Mouse (Mus musculus) CH12.LX (cell line): Measurements from ENCODE around the gene Cytl1. TPM values are rescaled to one million over a fixed set of nuclear protein-coding genes. Genes with fewer than 3 reads are reported as not detected.
A peak's percentile ranks its signal among the peaks of the same experiment; 100 is the strongest.

Experiments
- DNase-seq: peaks from one replicate; pipeline ENCODE4 v3.0.0-alpha.2; 2013; ENCODE audit errors: extremely low read depth
- H3K27ac ChIP-seq: 2 replicates; pipeline ENCODE4 v1.5.1; 2012; ENCODE audit warnings: low read depth, mild to moderate bottlenecking, control low read depth, moderate library complexity; ENCODE audit not compliant: insufficient read depth
- H3K27me3 ChIP-seq: replicated peaks from 2 replicates; pipeline ENCODE3; 2012; ENCODE audit warnings: inconsistent platforms
- H3K36me3 ChIP-seq, 2 experiments: replicated peaks in 1 of 2; 2 replicates each; pipeline versions ENCODE3 to v1.6.1; 2012; ENCODE audit warnings: inconsistent platforms in 1 of 2, low read length in 1 of 2, mild to moderate bottlenecking in 1 of 2, mixed read lengths in 1 of 2, moderate library complexity in 1 of 2; ENCODE audit not compliant: control insufficient read depth in 1 of 2, insufficient read depth in 1 of 2
- H3K4me1 ChIP-seq, 2 experiments: 2 replicates each; pipeline ENCODE4 v1.6.1; 2012; ENCODE audit warnings: inconsistent platforms in 1 of 2, moderate library complexity in 1 of 2; ENCODE audit not compliant: insufficient read depth in 2 of 2, control insufficient read depth in 1 of 2
- H3K4me2 ChIP-seq: 2 replicates; pipeline ENCODE4 v1.6.1; 2012; ENCODE audit warnings: low read depth, mild to moderate bottlenecking, control low read depth; ENCODE audit not compliant: poor library complexity, insufficient read depth, severe bottlenecking
- H3K4me3 ChIP-seq, 3 experiments: fragments of 150-350 bp in 1 of 3; sonication (generic) in 1 of 3; replicated peaks in 1 of 3; 2 replicates each; pipeline versions ENCODE3 to v1.5.1; 2011 to 2012; ENCODE audit warnings: low read depth in 2 of 3, low read length in 2 of 3, mild to moderate bottlenecking in 2 of 3, moderate library complexity in 2 of 3, control low read depth in 1 of 3, improper control_type of control experiment in 1 of 3, inconsistent platforms in 1 of 3, mixed read lengths in 1 of 3; ENCODE audit not compliant: poor library complexity in 1 of 3
- H3K79me2 ChIP-seq: replicated peaks from 2 replicates; pipeline ENCODE4 v1.6.1; 2012; ENCODE audit warnings: mild to moderate bottlenecking, moderate library complexity; ENCODE audit not compliant: control insufficient read depth, poor library complexity, insufficient read depth, severe bottlenecking; ENCODE audit errors: extremely low read depth
- H3K9ac ChIP-seq: 2 replicates; pipeline ENCODE4 v1.6.1; 2012; ENCODE audit warnings: low read depth, mild to moderate bottlenecking, control low read depth, moderate library complexity; ENCODE audit not compliant: insufficient read depth
- H3K9me3 ChIP-seq: replicated peaks from 2 replicates; pipeline ENCODE3; 2012; ENCODE audit warnings: low read length, inconsistent platforms, mixed read lengths
- CHD1 ChIP-seq: IDR thresholded peaks from 2 replicates; pipeline ENCODE4 v1.6.1; 2012; ENCODE audit warnings: low read depth, low read length, improper control_type of control experiment, inconsistent platforms
- CTCF ChIP-seq, 2 experiments: IDR thresholded peaks in 1 of 2; conservative IDR thresholded peaks in 1 of 2; 2 replicates each; pipeline ENCODE4 v1.5.1; 2011 to 2012; ENCODE audit warnings: low read depth in 2 of 2, low read length in 2 of 2, improper control_type of control experiment in 1 of 2, inconsistent platforms in 1 of 2, mild to moderate bottlenecking in 1 of 2, moderate library complexity in 1 of 2
- E2F4 ChIP-seq: IDR thresholded peaks from 2 replicates; pipeline ENCODE4 v1.6.1; 2011; ENCODE audit warnings: low read depth, low read length, improper control_type of control experiment; ENCODE audit not compliant: insufficient replicate concordance
- ELF1 ChIP-seq: IDR thresholded peaks from 2 replicates; pipeline ENCODE4 v1.6.1; 2014; ENCODE audit warnings: low read depth, mild to moderate bottlenecking, inconsistent platforms, low read length, improper control_type of control experiment
- EP300 ChIP-seq: IDR thresholded peaks from 2 replicates; pipeline ENCODE4 v1.6.1; 2011; ENCODE audit warnings: low read length, improper control_type of control experiment
- GABPA ChIP-seq: IDR thresholded peaks from 2 replicates; pipeline ENCODE4 v1.6.1; 2012; ENCODE audit warnings: low read depth, low read length, improper control_type of control experiment, inconsistent platforms; ENCODE audit not compliant: insufficient replicate concordance
- HCFC1 ChIP-seq: IDR thresholded peaks from 2 replicates; pipeline ENCODE4 v1.6.1; 2012; ENCODE audit warnings: low read depth, mild to moderate bottlenecking, inconsistent platforms, low read length, improper control_type of control experiment
- IRF4 ChIP-seq: IDR thresholded peaks from 2 replicates; pipeline ENCODE4 v1.6.1; 2014; ENCODE audit warnings: low read depth, mild to moderate bottlenecking, inconsistent platforms, low read length, improper control_type of control experiment
- JUND ChIP-seq: conservative IDR thresholded peaks from 2 replicates; pipeline ENCODE4 v1.6.1; 2011; ENCODE audit warnings: low read depth, low read length, improper control_type of control experiment
- KAT2A ChIP-seq: IDR thresholded peaks from 2 replicates; pipeline ENCODE4 v1.6.1; 2012; ENCODE audit warnings: low read length, improper control_type of control experiment, inconsistent platforms; ENCODE audit not compliant: insufficient replicate concordance
- MAX ChIP-seq: IDR thresholded peaks from 2 replicates; pipeline ENCODE4 v1.6.1; 2011; ENCODE audit warnings: low read length, improper control_type of control experiment
- MAZ ChIP-seq: IDR thresholded peaks from 2 replicates; pipeline ENCODE4 v1.6.1; 2012; ENCODE audit warnings: low read depth, mild to moderate bottlenecking, inconsistent platforms, low read length, improper control_type of control experiment, moderate library complexity
- NELFE ChIP-seq: IDR thresholded peaks from 2 replicates; pipeline ENCODE4 v1.6.1; 2011; ENCODE audit warnings: low read depth, low read length, improper control_type of control experiment
- NRF1 ChIP-seq: IDR thresholded peaks from 2 replicates; pipeline ENCODE4 v1.6.1; 2014; ENCODE audit warnings: low read depth, mild to moderate bottlenecking, inconsistent platforms, low read length, improper control_type of control experiment, moderate library complexity
- PAX5 ChIP-seq: IDR thresholded peaks from 2 replicates; pipeline ENCODE4 v1.6.1; 2012; ENCODE audit warnings: low read length, inconsistent platforms, mixed read lengths
- POLR2A ChIP-seq: IDR thresholded peaks from 2 replicates; pipeline ENCODE4 v1.6.1; 2011; ENCODE audit warnings: low read depth, mild to moderate bottlenecking, improper control_type of control experiment, low read length
- RAD21 ChIP-seq: IDR thresholded peaks from 2 replicates; pipeline ENCODE4 v1.6.1; 2011; ENCODE audit warnings: low read depth, mild to moderate bottlenecking, low read length, improper control_type of control experiment, moderate library complexity
- RCOR1 ChIP-seq: conservative IDR thresholded peaks from 2 replicates; pipeline ENCODE4 v1.6.1; 2012; ENCODE audit warnings: low read depth, mild to moderate bottlenecking, inconsistent platforms, low read length, improper control_type of control experiment
- SIN3A ChIP-seq: IDR thresholded peaks from 2 replicates; pipeline ENCODE4 v1.6.1; 2012; ENCODE audit warnings: low read length, improper control_type of control experiment, inconsistent platforms
- TCF12 ChIP-seq: IDR thresholded peaks from 2 replicates; pipeline ENCODE4 v1.6.1; 2014; ENCODE audit warnings: low read depth, mild to moderate bottlenecking, inconsistent platforms, low read length, improper control_type of control experiment
- UBTF ChIP-seq: IDR thresholded peaks from 2 replicates; pipeline ENCODE4 v1.6.1; 2012; ENCODE audit warnings: low read depth, mild to moderate bottlenecking, inconsistent platforms, low read length, improper control_type of control experiment, moderate library complexity
- USF1 ChIP-seq: IDR thresholded peaks from 2 replicates; pipeline ENCODE4 v1.6.1; 2014; ENCODE audit warnings: low read depth, mild to moderate bottlenecking, inconsistent platforms, low read length, improper control_type of control experiment
- ZC3H11A ChIP-seq: IDR thresholded peaks from 2 replicates; pipeline ENCODE4 v1.6.1; 2012; ENCODE audit warnings: low read depth, mild to moderate bottlenecking, inconsistent platforms, low read length, improper control_type of control experiment
- dilution Hi-C: fragments of 300-500 bp; cut with MboI; formaldehyde crosslinking; loops from 2 replicates; pipeline ENCODE4 v1.14.3; 2020; ENCODE audit warnings: low sequenced_read_pairs; ENCODE audit not compliant: extremely low pct_unique_long_range_greater_than_20kb, extremely low pct_ligation_motif_present
- in situ Hi-C: fragments of 300-500 bp; cut with MboI; formaldehyde crosslinking; loops from 3 replicates; pipeline ENCODE4 v1.14.3; 2019; ENCODE audit warnings: low sequenced_read_pairs, low pct_ligation_motif_present, low pct_unique_long_range_greater_than_20kb, mixed read lengths
- polyA plus RNA-seq: library from polyadenylated mRNA; unstranded; fragments of >175 nt; gene quantifications from 2 replicates; pipeline ENCODE4 v1.2.1, GENCODE M21; 2012; ENCODE audit warnings: low read depth; ENCODE audit not compliant: insufficient read length
- total RNA-seq, 2 experiments: library from RNA; depleted of rRNA; stranded (reverse); fragments of 300-350 nt in 1 of 2; fragments of >200 nt in 1 of 2; gene quantifications; 2 replicates each; pipeline ENCODE4 v1.2.3; 2012 to 2014

Cytl1 gene
- total and polyA plus RNA-seq, 3 experiments, result not detected

DNA sequence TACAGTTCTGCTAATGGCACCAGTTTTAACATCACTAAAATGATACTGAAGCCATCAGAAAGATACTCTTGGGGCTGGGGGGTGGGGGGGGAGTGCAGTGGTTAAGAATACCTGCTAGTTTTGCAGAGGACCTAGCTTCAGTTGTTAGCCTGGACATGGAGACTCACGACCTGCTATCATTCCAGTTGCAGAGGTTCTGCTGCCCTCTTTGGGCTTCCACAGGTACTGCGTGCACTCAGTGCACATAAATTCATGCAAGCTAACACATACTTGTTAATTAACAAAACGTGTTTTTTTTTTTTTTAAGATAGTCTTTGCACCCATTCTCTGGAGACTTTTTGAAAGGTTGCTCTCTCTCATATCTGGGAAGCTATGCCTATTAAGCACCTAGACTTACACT lies 27.2 kb upstream of the Cytl1 start:
- Histone ChIP-seq H3K9me3 (peaks cover 16% of the 10 kb centered on the region), H3K79me2 (no peaks in the 10 kb centered on the region), H3K9ac (no peak overlapping the region), H3K4me3 (no peak overlapping the region), H3K27ac (no peak overlapping the region), H3K36me3 (no peaks in the 10 kb centered on the region), H3K4me1 (no peaks in the 10 kb centered on the region), H3K4me2 (no peak overlapping the region), H3K27me3 (peaks cover 41% of the 10 kb centered on the region)
- no peak for TF ChIP-seq NELFE
- peak; percentile 23 for TF ChIP-seq RAD21
- TF ChIP-seq CTCF (conservative IDR thresholded peaks at IDR 0.05 in 1 of 2, IDR thresholded peaks at IDR 0.05 in 1 of 2; ENCODE audit: low read depth in 2 of 2, low read length in 2 of 2), result peak; percentile 10 to 34; a peak in 1 of 4 replicates
- in situ Hi-C loops (no loop called here), dilution Hi-C loops (no loop called here)
- DNase-seq, result peak; percentile 2

DNA sequence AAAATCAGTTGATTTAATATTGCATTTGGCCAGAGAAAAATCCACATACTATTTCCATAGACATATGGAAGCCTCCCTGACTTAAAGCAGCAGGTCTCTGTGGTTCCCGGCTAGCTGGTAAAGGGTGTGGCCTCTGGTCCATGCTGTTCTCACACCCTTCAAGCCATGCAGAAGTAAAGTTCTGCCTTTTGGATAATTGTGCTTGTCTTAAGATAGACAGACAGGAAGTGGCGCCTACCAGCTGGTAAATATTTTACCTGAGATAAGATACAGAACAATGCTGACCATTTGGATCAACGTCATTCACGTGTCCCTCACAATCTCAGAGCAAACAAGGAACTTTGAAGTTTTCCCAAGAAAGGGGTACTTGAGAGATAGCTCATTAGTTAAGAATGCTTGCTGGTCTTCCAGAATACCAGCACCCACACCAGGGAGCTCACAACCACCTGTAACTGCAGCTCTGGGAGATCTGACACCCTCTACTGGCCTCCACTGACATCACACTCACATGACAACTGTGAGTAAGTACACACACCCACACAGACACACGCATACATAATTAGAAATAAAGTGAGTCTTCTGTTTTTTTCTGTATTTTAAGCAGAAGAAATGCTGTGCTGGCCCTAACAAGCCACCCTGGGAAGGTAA lies 25.9 kb upstream of the Cytl1 start:
- H3K4me1 ChIP-seq, result peaks cover 0 to 4% of the 10 kb centered on the region in 2 experiments; a peak in 1 of 4 replicates
- in situ Hi-C loops (no loop called here), dilution Hi-C loops (no loop called here)
- TF ChIP-seq NRF1, result no peak
- no peak for TF ChIP-seq POLR2A
- no peak for TF ChIP-seq ZC3H11A
- TF ChIP-seq CHD1, result no peak
- no peak for TF ChIP-seq KAT2A
- no peak for TF ChIP-seq ELF1
- no peak for TF ChIP-seq UBTF
- TF ChIP-seq E2F4, result no peak
- H3K4me2 ChIP-seq, result no peak overlapping the region
- no peak overlapping the region for H3K27ac ChIP-seq
- no peak for DNase-seq
- no peaks in the 10 kb centered on the region for H3K36me3 ChIP-seq
- peaks cover 16% of the 10 kb centered on the region for H3K9me3 ChIP-seq
- H3K9ac ChIP-seq, result no peak overlapping the region
- H3K27me3 ChIP-seq, result peaks cover 49% of the 10 kb centered on the region
- H3K4me3 ChIP-seq, result no peak overlapping the region
- H3K79me2 ChIP-seq, result no peaks in the 10 kb centered on the region

DNA sequence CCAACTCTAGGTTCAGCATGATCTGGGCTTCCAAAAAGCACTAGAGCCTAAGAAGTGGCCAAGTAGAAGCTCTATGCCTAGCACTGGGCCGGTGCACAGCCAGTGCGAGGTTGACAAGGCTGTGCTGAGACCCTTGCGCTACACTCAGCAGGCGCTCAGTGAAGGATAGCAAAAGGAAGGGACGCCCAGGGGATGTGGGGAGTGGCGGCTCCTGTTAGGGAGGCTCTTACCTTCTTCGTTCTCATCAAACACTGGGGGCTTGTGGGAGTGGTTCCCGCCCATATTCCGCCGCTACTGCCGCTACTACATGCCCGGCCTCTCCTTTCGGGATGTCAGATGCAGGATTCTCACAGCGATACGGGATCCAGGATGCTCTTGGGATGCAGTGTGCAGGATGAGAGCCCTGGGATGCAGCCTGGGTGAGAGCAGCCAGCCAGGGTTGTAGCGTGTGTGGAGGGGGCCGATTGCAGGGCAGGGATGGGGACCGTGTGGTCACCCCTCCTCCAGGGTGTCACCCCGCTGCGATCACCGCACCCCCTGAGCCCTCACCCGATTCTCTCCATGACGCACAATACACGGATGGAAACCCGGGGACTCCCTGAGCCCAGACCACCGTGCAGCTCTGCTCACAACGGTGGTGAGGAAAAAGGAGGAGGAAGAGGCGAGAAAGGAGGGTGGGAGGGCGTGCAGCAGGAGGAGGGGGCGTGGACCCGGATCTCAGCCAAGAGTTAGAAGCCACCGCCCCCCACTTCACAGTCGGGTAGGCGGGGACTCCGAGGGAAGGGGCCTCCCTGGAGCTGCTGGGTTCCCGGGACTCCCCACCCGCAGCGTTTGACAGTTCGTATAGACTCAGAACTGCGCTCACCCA lies 18.6 kb upstream of the Cytl1 start, which contains the start of gene Stk32b:
Gene Stk32b (minus strand): TSS at position 667 of the 868 bp plus-strand sequence.
- Histone ChIP-seq H3K27me3 (peaks cover 80% of the 10 kb centered on the region), H3K9me3 (peaks cover 4% of the 10 kb centered on the region), H3K9ac (no peak within 1 kb of the TSS), H3K79me2 (no peaks in the 10 kb centered on the region), H3K4me1 (peaks cover 0 to 4% of the 10 kb centered on the region in 2 experiments; a peak in 1 of 4 replicates), H3K4me2 (no peak within 1 kb of the TSS), H3K4me3 (no peak within 1 kb of the TSS), H3K27ac (no peak within 1 kb of the TSS), H3K36me3 (no peaks in the 10 kb centered on the region)
- dilution Hi-C loops (no loop called here), in situ Hi-C loops (loop anchor here (10.0 kb wide), 1 partner anchor 422 kb away; no protein-coding TSS in a partner anchor)
- DNase-seq, result no peak
- TF ChIP-seq IRF4 (no peak), JUND (no peak), RCOR1 (no peak), NELFE (no peak), MAZ (no peak), PAX5 (no peak), HCFC1 (no peak), POLR2A (no peak), EP300 (no peak), TCF12 (no peak), ELF1 (no peak), NRF1 (no peak), MAX (no peak), GABPA (no peak), SIN3A (no peak), USF1 (no peak), KAT2A (no peak), CTCF (conservative IDR thresholded peaks at IDR 0.05 in 1 of 2, IDR thresholded peaks at IDR 0.05 in 1 of 2; ENCODE audit: low read depth in 2 of 2, low read length in 2 of 2) (no peak)
